Mouse (Mus musculus): ENCODE data around the gene Pkm.

GRCm38 (mm10) chr9:59667250-59667649 is 11.1 kb downstream of the Pkm start:
- TF ChIP-seq CTCF (IDR thresholded peaks at IDR 0.05; ENCODE audit: low read depth) (no peak), EP300 (IDR thresholded peaks at IDR 0.05; ENCODE audit: low read depth) (no peak)
